Mouse (Mus musculus): Measurements from ENCODE around the gene Ctbs.
"Not testable (repeated sequence)": the region's sequence is repeated elsewhere in the genome, so short reads cannot be mapped to it uniquely, and the experiment has no call there.

The Ctbs gene

GRCm38 (mm10) chr3:146433063-146433462 lies 16.5 kb upstream of the Ctbs start:
- not testable (repeated sequence) for DNase-seq (ENCODE audit: low spot score in 2 of 2)

GRCm38 (mm10) chr3:146433681-146434350 lies 15.8 kb upstream of the Ctbs start:
- DNase-seq (ENCODE audit: low spot score in 2 of 2), result no peak

- DNase-seq (ENCODE audit: low spot score in 2 of 2), result no peak
Observed at GRCm38 (mm10) chr3:146434686-146435085, 14.9 kb upstream of the Ctbs start.

- DNase-seq (ENCODE audit: low spot score in 2 of 2), result no peak
Observed at GRCm38 (mm10) chr3:146435533-146435932, 14.1 kb upstream of the Ctbs start.

GRCm38 (mm10) chr3:146436114-146436513 lies 13.5 kb upstream of the Ctbs start:
- DNase-seq (ENCODE audit: low spot score in 2 of 2), result no peak

- DNase-seq (ENCODE audit: low spot score in 2 of 2), result no peak
Observed at GRCm38 (mm10) chr3:146440011-146440410, 9.6 kb upstream of the Ctbs start.

- no peak for DNase-seq (ENCODE audit: low spot score in 2 of 2)
Observed at GRCm38 (mm10) chr3:146440422-146440821, 9.2 kb upstream of the Ctbs start.

GRCm38 (mm10) chr3:146442484-146442883 lies 7.1 kb upstream of the Ctbs start:
- DNase-seq (ENCODE audit: low spot score in 2 of 2), result no peak

GRCm38 (mm10) chr3:146442936-146443335 lies 6.7 kb upstream of the Ctbs start:
- DNase-seq (ENCODE audit: low spot score in 2 of 2), result no peak

GRCm38 (mm10) chr3:146443380-146443779 lies 6.2 kb upstream of the Ctbs start:
- no peak for DNase-seq (ENCODE audit: low spot score in 2 of 2)

GRCm38 (mm10) chr3:146444880-146445279 lies 4.7 kb upstream of the Ctbs start:
- no peak for DNase-seq (ENCODE audit: low spot score in 2 of 2)

GRCm38 (mm10) chr3:146447156-146447555 lies 2.4 kb upstream of the Ctbs start:
- no peak for DNase-seq (ENCODE audit: low spot score in 2 of 2)

GRCm38 (mm10) chr3:146447598-146447997 lies 2.0 kb upstream of the Ctbs start:
- no peak for DNase-seq (ENCODE audit: low spot score in 2 of 2)

GRCm38 (mm10) chr3:146448372-146448771 lies 1.2 kb upstream of the Ctbs start:
- no peak for DNase-seq (ENCODE audit: low spot score in 2 of 2)

GRCm38 (mm10) chr3:146448969-146449368 lies 626 bp upstream of the Ctbs start:
- DNase-seq (ENCODE audit: low spot score in 2 of 2), result no peak

- DNase-seq (ENCODE audit: low spot score in 2 of 2), result peak; percentile 85 to 87
Observed at GRCm38 (mm10) chr3:146450371-146450841, 811 bp downstream of the Ctbs start.

- no peak for DNase-seq (ENCODE audit: low spot score in 2 of 2)
Observed at GRCm38 (mm10) chr3:146451375-146451774, 1.8 kb downstream of the Ctbs start.

- no peak for DNase-seq (ENCODE audit: low spot score in 2 of 2)
Observed at GRCm38 (mm10) chr3:146462939-146463338, 13.3 kb downstream of the Ctbs start.

GRCm38 (mm10) chr3:146469226-146469625 lies 19.6 kb downstream of the Ctbs start:
- no peak for DNase-seq (ENCODE audit: low spot score in 2 of 2)

- no peak for DNase-seq (ENCODE audit: low spot score in 2 of 2)
Observed at GRCm38 (mm10) chr3:146472657-146473056, 23.1 kb downstream of the Ctbs start.

- no peak for DNase-seq (ENCODE audit: low spot score in 2 of 2)
Observed at GRCm38 (mm10) chr3:146473741-146474140, 24.1 kb downstream of the Ctbs start.

GRCm38 (mm10) chr3:146474428-146474827 lies 24.8 kb downstream of the Ctbs start:
- no peak for DNase-seq (ENCODE audit: low spot score in 2 of 2)

GRCm38 (mm10) chr3:146482044-146482443 lies 32.4 kb downstream of the Ctbs start:
- DNase-seq (ENCODE audit: low spot score in 2 of 2), result no peak

GRCm38 (mm10) chr3:146486464-146486863 lies 36.9 kb downstream of the Ctbs start:
- no peak for DNase-seq (ENCODE audit: low spot score in 2 of 2)

Data from spleen, postnatal 14 days (tissue).